Mouse (Mus musculus) liver, embryonic 16.5 days (tissue): ENCODE measurements around the gene Elavl2. TPM values are rescaled to one million over a fixed set of nuclear protein-coding genes. Genes with fewer than 3 reads are reported as not detected.

ENCODE experiments used
- ATAC-seq: fragments of 200-750 bp; cut with Nextera tagmentation; 2 replicates; pipeline ENCODE4 v1.8.0; 2017; ENCODE audit warnings: low read depth, mild to moderate bottlenecking, moderate number of reproducible peaks, moderate library complexity
- H3K27ac ChIP-seq: fragments of 300-500 bp; sonication (generic); 2 replicates; pipeline ENCODE4 v1.5.1; 2014; ENCODE audit warnings: mild to moderate bottlenecking, low read length
- H3K27me3 ChIP-seq: fragments of 300-500 bp; sonication (generic); 2 replicates; pipeline ENCODE4 v1.6.1; 2014; ENCODE audit warnings: low read depth, low read length, mixed read lengths; ENCODE audit not compliant: control insufficient read depth, insufficient read depth
- H3K36me3 ChIP-seq: fragments of 300-500 bp; sonication (generic); 2 replicates; pipeline ENCODE4 v1.6.1; 2014; ENCODE audit warnings: mild to moderate bottlenecking; ENCODE audit not compliant: control insufficient read depth, insufficient read depth
- H3K4me1 ChIP-seq: fragments of 300-500 bp; sonication (generic); 2 replicates; pipeline ENCODE4 v1.6.1; 2014; ENCODE audit warnings: low read depth, low read length, mixed read lengths; ENCODE audit not compliant: control insufficient read depth
- H3K4me2 ChIP-seq: fragments of 300-500 bp; sonication (generic); 2 replicates; pipeline ENCODE4 v1.6.1; 2014; ENCODE audit warnings: low read depth, low read length, mixed read lengths
- H3K4me3 ChIP-seq: fragments of 300-500 bp; sonication (generic); 2 replicates; pipeline ENCODE4 v1.5.1; 2014; ENCODE audit warnings: low read depth, mild to moderate bottlenecking, low read length
- H3K9ac ChIP-seq: fragments of 300-500 bp; sonication (generic); 2 replicates; pipeline ENCODE4 v1.6.1; 2014; ENCODE audit warnings: low read depth, low read length
- H3K9me3 ChIP-seq: fragments of 300-500 bp; sonication (generic); replicated peaks from 2 replicates; pipeline ENCODE4 v1.6.1; 2016; ENCODE audit warnings: low read length; ENCODE audit not compliant: control insufficient read depth
- WGBS: fragments of 180-500 bp; shearing (Covaris S2); extraction: QIAGEN DNeasy Blood & Tissue Kit; methylation state at CpG from one replicate; pipeline ENCODE4 v1.1.7; 2014; ENCODE audit not compliant: insufficient replicate concordance; 5-methylcytosine and 5-hydroxymethylcytosine counted together
- polyA plus RNA-seq: library from polyadenylated mRNA; unstranded; fragments of >200 nt; fragmentation: Nextera tagmentation; extraction: Ambion mirVana; gene quantifications from 2 replicates; pipeline ENCODE4 v1.2.1, GENCODE M21; 2015

Elavl2 gene
- polyA plus RNA-seq, 1 experiment from 2014 or later, result 0.07 TPM

DNA sequence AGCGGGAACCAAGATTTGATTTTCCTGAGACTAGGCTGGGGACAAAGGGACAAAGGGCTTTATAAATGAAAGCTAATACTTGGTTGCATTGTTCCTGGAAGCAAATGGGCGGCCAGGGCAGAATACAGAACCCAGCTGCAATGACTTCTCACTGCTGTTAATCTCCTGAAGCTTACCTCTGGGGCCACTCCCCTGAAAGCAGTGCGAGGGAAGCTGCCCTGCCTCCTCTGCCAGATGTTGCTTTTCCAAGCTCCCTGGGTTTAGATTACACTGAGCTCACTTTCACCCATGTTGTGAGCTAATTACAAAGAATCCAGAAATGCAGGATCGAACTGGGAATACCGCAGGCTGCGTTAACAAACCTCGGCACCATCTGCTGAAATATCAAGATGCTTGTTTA lies 163.6 kb downstream of the Elavl2 start:
- Histone ChIP-seq H3K9me3 (no peaks in the 10 kb centered on the region), H3K27ac (no peak overlapping the region), H3K4me2 (no peak overlapping the region), H3K9ac (no peak overlapping the region), H3K4me1 (no peaks in the 10 kb centered on the region), H3K4me3 (no peak overlapping the region), H3K36me3 (no peaks in the 10 kb centered on the region), H3K27me3 (no peaks in the 10 kb centered on the region)
- ATAC-seq, result no peak
- WGBS, result 53% methylated on average over 7 of the region's 7 CpGs

DNA sequence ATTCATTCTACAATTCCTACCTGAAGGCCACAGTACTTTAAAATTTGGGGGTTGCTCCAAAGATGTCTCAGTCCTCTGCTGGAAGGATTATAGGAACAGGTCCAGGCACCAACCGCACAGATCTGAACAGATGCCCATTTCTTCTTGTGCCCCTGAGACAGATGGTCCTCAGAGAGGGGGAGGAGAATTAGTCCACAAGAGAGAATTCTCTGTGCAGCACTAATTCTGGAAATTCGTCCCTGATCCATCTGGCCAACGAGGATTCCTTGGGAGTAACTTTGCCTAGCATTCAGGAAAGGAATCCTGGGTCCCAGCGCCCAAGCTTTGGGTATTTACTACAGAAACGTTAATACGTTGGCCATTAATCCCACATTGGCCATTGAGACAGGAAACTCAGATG lies 165.6 kb downstream of the Elavl2 start:
- Histone ChIP-seq H3K4me3 (no peak overlapping the region), H3K4me2 (no peak overlapping the region), H3K27me3 (no peaks in the 10 kb centered on the region), H3K9ac (no peak overlapping the region), H3K9me3 (no peaks in the 10 kb centered on the region), H3K36me3 (no peaks in the 10 kb centered on the region), H3K4me1 (no peaks in the 10 kb centered on the region), H3K27ac (no peak overlapping the region)
- WGBS, result 55% methylated on average over 6 of the region's 6 CpGs
- ATAC-seq, result no peak

DNA sequence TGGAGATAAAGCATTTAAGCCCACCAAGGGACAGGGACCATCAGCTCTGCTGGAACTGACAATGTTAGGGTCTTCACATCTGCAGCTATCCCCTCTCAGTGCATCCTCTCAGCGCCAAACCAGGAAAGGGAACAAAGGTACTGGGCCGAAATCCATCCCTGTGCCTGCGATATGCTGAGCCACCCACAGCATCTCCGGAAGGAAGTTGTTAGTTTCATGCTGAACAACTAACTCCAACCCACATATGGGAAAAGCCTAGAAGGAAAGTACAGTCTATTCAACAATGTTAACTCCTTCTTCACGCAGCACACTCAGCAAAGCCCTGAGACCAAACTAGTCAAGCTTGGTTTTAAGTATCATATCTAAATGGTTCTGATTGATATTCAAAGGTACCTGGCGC lies 167.0 kb downstream of the Elavl2 start:
- Histone ChIP-seq H3K27ac (no peak overlapping the region), H3K27me3 (no peaks in the 10 kb centered on the region), H3K9me3 (no peaks in the 10 kb centered on the region), H3K4me2 (no peak overlapping the region), H3K4me1 (no peaks in the 10 kb centered on the region), H3K4me3 (no peak overlapping the region), H3K36me3 (no peaks in the 10 kb centered on the region), H3K9ac (no peak overlapping the region)
- 72% methylated on average over 6 of the region's 6 CpGs for WGBS
- no peak for ATAC-seq

DNA sequence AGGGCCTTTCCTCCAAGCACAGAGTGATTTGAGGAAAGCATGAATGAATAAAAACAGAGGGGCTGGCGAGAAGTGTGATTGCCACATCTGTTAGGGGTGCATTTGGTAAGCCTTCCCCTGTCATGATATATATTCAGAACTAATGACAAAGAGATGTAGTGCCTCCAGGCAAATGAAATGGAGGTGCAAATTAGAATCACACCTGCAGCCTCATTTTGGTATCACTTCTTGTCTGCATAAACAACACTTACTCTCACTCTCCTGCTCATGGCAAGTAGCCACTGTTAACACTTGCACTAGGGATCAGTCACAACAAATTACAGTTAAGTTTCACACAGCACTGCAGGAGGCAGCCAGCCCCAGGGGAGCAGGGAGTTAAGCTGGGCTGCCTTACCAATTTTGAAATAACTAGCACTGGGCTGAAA lies 170.1 kb downstream of the Elavl2 start:
- no peak overlapping the region for H3K4me2 ChIP-seq
- 52% methylated on average over 1 of the region's 1 CpGs for WGBS
- ATAC-seq, result no peak

DNA sequence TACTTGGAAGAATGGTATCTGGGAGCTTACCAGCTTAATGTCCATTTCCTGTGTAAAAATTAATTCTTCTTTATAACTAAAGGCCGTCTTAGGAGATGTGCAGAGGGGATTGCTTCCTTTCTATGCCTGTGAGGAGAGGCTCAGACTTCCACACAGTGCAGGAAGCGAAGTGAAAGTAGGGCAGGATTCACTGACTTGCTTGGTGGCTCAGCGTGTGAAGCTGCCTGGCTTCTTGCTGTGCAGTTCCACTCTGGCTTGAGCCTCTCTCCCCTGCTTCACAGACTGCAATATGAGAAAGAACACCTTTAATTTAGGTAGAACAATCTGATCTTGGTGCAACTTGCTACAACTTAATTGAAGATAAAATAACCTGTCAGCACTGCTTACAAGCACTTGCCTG lies 172.2 kb downstream of the Elavl2 start:
- Histone ChIP-seq H3K4me1 (no peaks in the 10 kb centered on the region), H3K36me3 (no peaks in the 10 kb centered on the region), H3K27me3 (no peaks in the 10 kb centered on the region), H3K9me3 (no peaks in the 10 kb centered on the region), H3K9ac (no peak overlapping the region), H3K4me2 (no peak overlapping the region), H3K27ac (no peak overlapping the region), H3K4me3 (no peak overlapping the region)
- ATAC-seq, result no peak
- WGBS, result 57% methylated on average over 3 of the region's 3 CpGs

More for the DNA sequence above, 170.1 kb downstream of the Elavl2 start:
- Histone ChIP-seq H3K36me3 (no peaks in the 10 kb centered on the region), H3K9me3 (no peaks in the 10 kb centered on the region), H3K27ac (no peak overlapping the region), H3K4me1 (no peaks in the 10 kb centered on the region), H3K9ac (no peak overlapping the region), H3K27me3 (no peaks in the 10 kb centered on the region), H3K4me3 (no peak overlapping the region)

DNA sequence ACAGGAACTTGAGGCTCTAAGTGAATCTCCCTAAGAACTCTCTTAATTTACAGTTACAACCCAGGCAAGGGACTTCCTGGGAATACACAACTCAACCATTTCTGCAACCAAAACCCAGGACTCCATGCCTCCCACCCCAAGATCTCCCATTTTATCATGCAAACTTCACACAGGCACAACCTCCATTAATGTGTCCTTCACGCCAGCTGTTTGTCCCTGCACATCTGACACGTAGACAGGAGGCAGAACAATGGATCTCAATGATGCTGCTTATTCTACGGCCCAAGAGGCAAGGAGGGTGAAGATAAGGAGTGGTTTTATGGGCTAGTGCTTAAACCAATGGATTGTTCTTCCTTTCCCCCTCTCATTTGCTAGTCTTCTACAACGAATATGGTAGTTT lies 176.8 kb downstream of the Elavl2 start:
- no peak overlapping the region for H3K4me3 ChIP-seq
- H3K4me2 ChIP-seq, result no peak overlapping the region
- H3K4me1 ChIP-seq, result no peaks in the 10 kb centered on the region
- no peaks in the 10 kb centered on the region for H3K27me3 ChIP-seq
- H3K9me3 ChIP-seq, result no peaks in the 10 kb centered on the region
- no peak overlapping the region for H3K9ac ChIP-seq
- no peak overlapping the region for H3K27ac ChIP-seq
- WGBS, result 45% methylated on average over 4 of the region's 4 CpGs
- ATAC-seq, result no peak
- H3K36me3 ChIP-seq, result no peaks in the 10 kb centered on the region

DNA sequence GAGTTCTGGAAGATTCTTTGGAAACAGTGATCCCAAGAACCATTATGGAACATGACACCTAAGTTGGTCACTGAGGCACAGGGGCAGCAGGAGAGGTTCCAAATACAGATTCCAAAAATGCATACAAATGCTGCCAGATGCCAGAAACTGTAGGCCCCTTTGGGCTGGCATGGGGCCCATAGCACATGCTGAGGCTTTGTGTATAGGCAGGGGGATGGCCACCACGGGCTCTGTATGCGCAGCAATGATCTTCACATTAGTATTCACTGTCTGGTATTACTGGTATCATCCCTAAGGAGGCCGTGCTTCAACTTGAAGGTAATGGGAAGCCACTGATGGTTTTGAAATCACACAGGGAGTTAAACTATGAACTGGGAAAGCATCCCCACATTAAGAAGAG lies 181.3 kb downstream of the Elavl2 start:
- Histone ChIP-seq H3K36me3 (no peaks in the 10 kb centered on the region), H3K27me3 (no peaks in the 10 kb centered on the region), H3K4me2 (no peak overlapping the region), H3K27ac (no peak overlapping the region), H3K9ac (no peak overlapping the region), H3K4me1 (no peaks in the 10 kb centered on the region), H3K4me3 (no peak overlapping the region), H3K9me3 (no peaks in the 10 kb centered on the region)
- no peak for ATAC-seq
- 51% methylated on average over 3 of the region's 3 CpGs for WGBS

DNA sequence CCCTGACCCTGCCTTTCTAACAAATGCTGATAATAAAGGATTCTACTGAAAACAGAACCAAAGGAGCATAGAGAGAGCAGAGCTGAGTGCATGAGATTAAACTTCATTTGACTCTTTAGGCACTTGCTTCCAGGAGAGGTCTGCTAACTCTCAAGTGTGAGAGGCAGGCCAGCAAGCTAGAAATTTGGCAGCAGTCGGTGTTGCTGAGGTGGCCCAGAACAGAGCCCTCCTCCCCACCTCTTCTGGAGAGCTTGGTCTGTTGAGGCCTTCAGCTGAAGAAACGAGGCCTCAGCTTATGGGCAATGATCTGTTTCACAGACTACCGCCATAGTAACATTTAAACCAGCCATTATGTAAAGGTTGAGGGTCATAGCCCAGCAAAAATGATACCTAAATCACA lies 186.7 kb downstream of the Elavl2 start:
- Histone ChIP-seq H3K9ac (no peak overlapping the region), H3K27me3 (no peaks in the 10 kb centered on the region), H3K9me3 (no peaks in the 10 kb centered on the region), H3K36me3 (no peaks in the 10 kb centered on the region), H3K27ac (no peak overlapping the region), H3K4me1 (no peaks in the 10 kb centered on the region), H3K4me2 (no peak overlapping the region), H3K4me3 (no peak overlapping the region)
- WGBS, result 46% methylated on average over 3 of the region's 3 CpGs
- ATAC-seq, result no peak

DNA sequence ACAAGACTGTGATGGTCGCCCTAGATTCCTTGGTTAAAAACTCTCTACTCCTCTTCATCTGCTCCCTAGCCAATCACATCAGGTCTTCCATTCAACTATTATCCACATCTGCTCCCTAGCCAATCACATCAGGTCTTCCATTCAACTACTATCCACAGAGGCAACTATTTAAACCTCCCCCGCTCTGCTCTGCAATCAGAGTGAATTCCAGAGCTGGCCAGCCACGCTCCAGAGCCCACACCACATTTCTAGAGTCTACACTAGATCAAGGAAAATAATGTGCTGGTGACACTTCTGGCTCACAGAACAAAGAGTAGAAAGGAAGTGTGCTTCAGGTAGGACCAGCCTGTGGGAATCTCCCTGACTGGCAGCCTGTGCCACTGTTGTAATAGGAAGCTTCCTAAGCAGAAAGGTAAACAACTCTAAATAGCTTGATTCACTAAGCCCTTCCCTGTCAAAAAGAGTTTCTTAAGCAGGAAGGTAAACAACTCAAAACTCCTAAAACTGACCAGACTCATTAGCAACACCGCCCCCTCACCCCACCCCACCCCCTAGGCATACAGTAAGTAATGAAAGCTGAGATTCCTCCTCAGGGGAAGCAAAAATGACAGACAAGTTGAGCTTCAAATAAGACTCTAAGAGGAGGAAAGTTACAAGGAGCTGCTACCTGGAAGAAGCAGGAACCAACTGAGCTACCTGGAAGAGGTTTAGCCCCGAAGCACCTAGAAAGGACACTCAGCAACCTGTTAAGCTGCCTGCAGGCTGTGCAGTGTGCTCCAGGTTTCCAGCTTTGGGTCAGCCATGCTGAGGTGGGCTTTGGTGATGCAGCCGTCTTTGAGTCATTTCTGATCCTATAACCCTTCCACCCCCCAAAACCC lies 191.9 kb downstream of the Elavl2 start:
- Histone ChIP-seq H3K4me2 (no peak overlapping the region), H3K4me3 (no peak overlapping the region), H3K9me3 (no peaks in the 10 kb centered on the region), H3K27ac (no peak overlapping the region), H3K36me3 (no peaks in the 10 kb centered on the region), H3K4me1 (no peaks in the 10 kb centered on the region), H3K27me3 (no peaks in the 10 kb centered on the region), H3K9ac (no peak overlapping the region)
- ATAC-seq, result no peak
- 30% methylated on average over 6 of the region's 6 CpGs for WGBS
